Mouse (Mus musculus): Measurements from ENCODE around the gene Best1.

- TF ChIP-seq CTCF (IDR thresholded peaks at IDR 0.05; ENCODE audit: insufficient read depth, low read depth, low read length) (no peak), POLR2A (IDR thresholded peaks at IDR 0.05; ENCODE audit: insufficient read depth, low read depth, low read length) (no peak)
These were observed 11.4 kb upstream of the Best1 start for GRCm38 (mm10) chr19:10012827-10013278.
